Mouse (Mus musculus) lung, postnatal 0 days (tissue): ENCODE results near the gene Ttc34. TPM values are rescaled to one million over a fixed set of nuclear protein-coding genes. Genes with fewer than 3 reads are reported as not detected.

ENCODE experiments used
- ATAC-seq: fragments of 200-750 bp; cut with Nextera tagmentation; 2 replicates; pipeline ENCODE4 v1.8.0; 2017; ENCODE audit warnings: moderate library complexity
- DNase-seq: peaks from one replicate; pipeline ENCODE4 v3.0.0-alpha.2; 2016; ENCODE audit warnings: low spot score
- H3K27ac ChIP-seq: fragments of 300-500 bp; sonication (generic); 2 replicates; pipeline ENCODE4 v1.5.1; 2014; ENCODE audit warnings: antibody characterized with exemption, mild to moderate bottlenecking, low read length, mixed read lengths
- H3K27me3 ChIP-seq: fragments of 300-500 bp; sonication (generic); replicated peaks from 2 replicates; pipeline ENCODE4 v1.6.1; 2014; ENCODE audit warnings: low read length, mixed read lengths; ENCODE audit not compliant: insufficient read depth
- H3K36me3 ChIP-seq: fragments of 300-500 bp; sonication (generic); 2 replicates; pipeline ENCODE4 v1.6.1; 2014; ENCODE audit warnings: low read length, mixed read lengths; ENCODE audit not compliant: insufficient read depth
- H3K4me1 ChIP-seq: fragments of 300-500 bp; sonication (generic); 2 replicates; pipeline ENCODE4 v1.6.1; 2014; ENCODE audit warnings: antibody characterized with exemption, low read depth, low read length, mixed read lengths; ENCODE audit not compliant: insufficient read depth
- H3K4me2 ChIP-seq: fragments of 300-500 bp; sonication (generic); replicated peaks from 2 replicates; pipeline ENCODE4 v1.6.1; 2014; ENCODE audit warnings: low read depth, mild to moderate bottlenecking, low read length, moderate library complexity, mixed read lengths
- H3K4me3 ChIP-seq: fragments of 300-500 bp; sonication (generic); 2 replicates; pipeline ENCODE4 v1.5.1; 2014; ENCODE audit warnings: low read depth, low read length
- H3K9ac ChIP-seq: fragments of 300-500 bp; sonication (generic); replicated peaks from 2 replicates; pipeline ENCODE4 v1.6.1; 2014; ENCODE audit warnings: low read depth, mild to moderate bottlenecking
- H3K9me3 ChIP-seq: fragments of 300-500 bp; sonication (generic); 2 replicates; pipeline ENCODE4 v1.6.1; 2016; ENCODE audit warnings: low read length, mixed read lengths
- CTCF ChIP-seq: IDR thresholded peaks from 2 replicates; pipeline ENCODE4 v1.5.1; 2016; ENCODE audit warnings: antibody characterized with exemption, mild to moderate bottlenecking
- EP300 ChIP-seq: IDR thresholded peaks from 2 replicates; pipeline ENCODE4 v1.6.1; 2016; ENCODE audit warnings: antibody characterized with exemption, mild to moderate bottlenecking, control low read depth
- WGBS: fragments of 180-500 bp; shearing (Covaris S2); extraction: QIAGEN DNeasy Blood & Tissue Kit; methylation state at CpG from one replicate; pipeline ENCODE4 v1.1.7; 2014; 5-methylcytosine and 5-hydroxymethylcytosine counted together
- polyA plus RNA-seq: library from polyadenylated mRNA; unstranded; fragments of >200 nt; fragmentation: Nextera tagmentation; extraction: Ambion mirVana; gene quantifications from 2 replicates; pipeline ENCODE4 v1.2.1, GENCODE M21; 2015

The Ttc34 gene
- polyA plus RNA-seq, 1 experiment from 2014 or later: 0.56 TPM

GRCm38 (mm10) chr4:154898506-154899446, 61.5 kb downstream of the Ttc34 start, which contains the start of gene Fam213b:
TSS of gene Fam213b (minus strand) at chr4:154899135.
- Histone ChIP-seq H3K27ac (0 out of 2 replicates have a peak within 1 kb of the TSS, but pooled peaks have one; percentile 16), H3K9ac (peak within 1 kb of the TSS; percentile 32), H3K4me1 (peaks cover 8% of the 10 kb centered on the region; the same call in 1 of the 2 replicates), H3K27me3 (no peaks in the 10 kb centered on the region), H3K36me3 (no peaks in the 10 kb centered on the region), H3K4me2 (peak within 1 kb of the TSS; percentile 86), H3K4me3 (peak within 1 kb of the TSS; percentile 46), H3K9me3 (no peaks in the 10 kb centered on the region)
- WGBS: 1% methylated on average over 43 of the region's 43 CpGs
- peak; percentile 92 for DNase-seq
- peak; percentile 98 for ATAC-seq
- TF ChIP-seq CTCF (no peak), EP300 (no peak)

GRCm38 (mm10) chr4:154902371-154902770, 65.1 kb downstream of the Ttc34 start:
- H3K36me3 ChIP-seq: no peaks in the 10 kb centered on the region
- no peak for TF ChIP-seq EP300
- TF ChIP-seq CTCF: no peak
- H3K9me3 ChIP-seq: no peaks in the 10 kb centered on the region
- H3K4me3 ChIP-seq: no peak overlapping the region
- ATAC-seq (no peak), DNase-seq (no peak)
- H3K4me1 ChIP-seq: peaks cover 8% of the 10 kb centered on the region; the same call in 1 of the 2 replicates
- H3K4me2 ChIP-seq: no peak overlapping the region
- H3K9ac ChIP-seq: no peak overlapping the region
- 88% methylated on average over 2 of the region's 2 CpGs for WGBS
- no peaks in the 10 kb centered on the region for H3K27me3 ChIP-seq
- H3K27ac ChIP-seq: no peak overlapping the region

GRCm38 (mm10) chr4:154904185-154905071, 67.2 kb downstream of the Ttc34 start:
- Histone ChIP-seq H3K27me3 (no peaks in the 10 kb centered on the region), H3K9ac (no peak overlapping the region), H3K9me3 (no peaks in the 10 kb centered on the region), H3K4me2 (peak overlapping the region; percentile 56), H3K36me3 (no peaks in the 10 kb centered on the region), H3K4me3 (peak overlapping the region; percentile 8; the same call in 1 of the 2 replicates), H3K4me1 (0 out of 2 replicates have a peak, but pooled peaks cover 4% of the 10 kb centered on the region), H3K27ac (no peak overlapping the region)
- WGBS: 2% methylated on average over 16 of the region's 16 CpGs
- peak; percentile 95 for ATAC-seq
- TF ChIP-seq EP300 (no peak), CTCF (no peak)
- peak; percentile 94 for DNase-seq

- peak; percentile 79 for ATAC-seq
- no peak overlapping the region for H3K4me3 ChIP-seq
- TF ChIP-seq EP300 (no peak), CTCF (peak; percentile 88)
- no peaks in the 10 kb centered on the region for H3K27me3 ChIP-seq
- WGBS: 35% methylated on average over 17 of the region's 17 CpGs
- no peaks in the 10 kb centered on the region for H3K9me3 ChIP-seq
- H3K36me3 ChIP-seq: no peaks in the 10 kb centered on the region
- 0 out of 2 replicates have a peak overlapping the region, but pooled peaks have one; percentile 47 for H3K27ac ChIP-seq
- H3K4me1 ChIP-seq: peaks cover 13% of the 10 kb centered on the region; the same call in 1 of the 2 replicates
- no peak overlapping the region for H3K9ac ChIP-seq
- DNase-seq: peak; percentile 93
- H3K4me2 ChIP-seq: peak overlapping the region; percentile 35
These were observed 70.6 kb downstream of the Ttc34 start for GRCm38 (mm10) chr4:154907833-154908232.

- no peaks in the 10 kb centered on the region for H3K27me3 ChIP-seq
- H3K9me3 ChIP-seq: no peaks in the 10 kb centered on the region
- H3K27ac ChIP-seq: no peak overlapping the region
- no peak overlapping the region for H3K4me2 ChIP-seq
- no peak overlapping the region for H3K4me3 ChIP-seq
- DNase-seq: no peak
- 82% methylated on average over 5 of the region's 5 CpGs for WGBS
- no peaks in the 10 kb centered on the region for H3K36me3 ChIP-seq
- H3K9ac ChIP-seq: no peak overlapping the region
- no peak for ATAC-seq
- TF ChIP-seq CTCF: no peak
- TF ChIP-seq EP300: no peak
- H3K4me1 ChIP-seq: peaks cover 13% of the 10 kb centered on the region; the same call in 1 of the 2 replicates
These were observed 71.2 kb downstream of the Ttc34 start for GRCm38 (mm10) chr4:154908490-154908889.
